Mouse (Mus musculus) brain, embryonic 14.5 days (tissue): Measurements from ENCODE around the gene Lyg1.

Experiments
- CTCF ChIP-seq: fragments of 200-500 bp; IDR thresholded peaks from 2 replicates; pipeline ENCODE4 v1.5.1; 2012; ENCODE audit warnings: inconsistent platforms, mild to moderate bottlenecking, moderate library complexity, borderline replicate concordance; ENCODE audit not compliant: insufficient read depth, insufficient read length; ENCODE audit errors: extremely low read depth
- POLR2A ChIP-seq: fragments of 200-500 bp; IDR thresholded peaks from 2 replicates; pipeline ENCODE4 v1.6.1; 2012; ENCODE audit warnings: mild to moderate bottlenecking, inconsistent platforms, borderline replicate concordance; ENCODE audit not compliant: poor library complexity, insufficient read depth, insufficient read length, severe bottlenecking; ENCODE audit errors: extremely low read depth

- TF ChIP-seq CTCF: no peak
- TF ChIP-seq POLR2A: no peak
Observed at GRCm38 (mm10) chr1:38000844-38001243, 43.3 kb upstream of the Lyg1 start.
